Mouse (Mus musculus) kidney, postnatal 14 days (tissue): ENCODE results near the gene Phf21b.
A peak's percentile ranks its signal among the peaks of the same experiment; 100 is the strongest.
"Not testable (repeated sequence)": the region's sequence is repeated elsewhere in the genome, so short reads cannot be mapped to it uniquely, and the experiment has no call there.

Source experiments
- DNase-seq: peaks from one replicate; pipeline ENCODE4 v3.0.0; 2022; ENCODE audit warnings: mixed read lengths

Phf21b gene

GRCm38 (mm10) chr15:84856006-84856995, at the start of gene Phf21b:
Gene Phf21b, minus strand, starts transcription at chr15:84856049.
- peak; percentile 92 for DNase-seq

- DNase-seq: no peak
These were observed 48.1 kb upstream of the Phf21b start for GRCm38 (mm10) chr15:84903843-84904385.

GRCm38 (mm10) chr15:84898077-84898476, 42.2 kb upstream of the Phf21b start:
- DNase-seq: no peak

- DNase-seq: no peak
These were observed 40.8 kb upstream of the Phf21b start for GRCm38 (mm10) chr15:84896664-84897063.

- DNase-seq: not testable (repeated sequence)
These were observed 40.4 kb upstream of the Phf21b start for GRCm38 (mm10) chr15:84896216-84896615.

- DNase-seq: peak; percentile 72
These were observed 35.8 kb upstream of the Phf21b start for GRCm38 (mm10) chr15:84891658-84892057.

GRCm38 (mm10) chr15:84891246-84891645, 35.4 kb upstream of the Phf21b start:
- no peak for DNase-seq

- no peak for DNase-seq
These were observed 32.2 kb upstream of the Phf21b start for GRCm38 (mm10) chr15:84888066-84888465.

GRCm38 (mm10) chr15:84877029-84877815, 21.4 kb upstream of the Phf21b start:
- no peak for DNase-seq

GRCm38 (mm10) chr15:84873867-84874266, 18.0 kb upstream of the Phf21b start:
- DNase-seq: no peak

- DNase-seq: no peak
These were observed 17.2 kb upstream of the Phf21b start for GRCm38 (mm10) chr15:84873079-84873478.

GRCm38 (mm10) chr15:84871802-84872201, 16.0 kb upstream of the Phf21b start:
- DNase-seq: no peak

- DNase-seq: no peak
These were observed 6.1 kb upstream of the Phf21b start for GRCm38 (mm10) chr15:84861911-84862310.

- no peak for DNase-seq
These were observed 1.8 kb upstream of the Phf21b start for GRCm38 (mm10) chr15:84857623-84858022.

GRCm38 (mm10) chr15:84854921-84855901, 638 bp downstream of the Phf21b start:
- peak; percentile 50 for DNase-seq

- DNase-seq: peak; percentile 10
These were observed 1.6 kb downstream of the Phf21b start for GRCm38 (mm10) chr15:84854171-84854811.

- DNase-seq: peak; percentile 91
These were observed 2.4 kb downstream of the Phf21b start for GRCm38 (mm10) chr15:84853261-84854137.

GRCm38 (mm10) chr15:84852457-84853070, 3.3 kb downstream of the Phf21b start:
- DNase-seq: peak; percentile 53

GRCm38 (mm10) chr15:84850321-84850720, 5.5 kb downstream of the Phf21b start:
- DNase-seq: no peak

GRCm38 (mm10) chr15:84846216-84846615, 9.6 kb downstream of the Phf21b start:
- no peak for DNase-seq
